Mouse (Mus musculus): ENCODE data around the gene Pdgfc. TPM values are rescaled to one million over a fixed set of nuclear protein-coding genes. Genes with fewer than 3 reads are reported as not detected.

Gene Pdgfc
- total RNA-seq (2021): 1 to 10 TPM; 5.0 to 5.6 TPM
- long read RNA-seq, partial matches to known transcripts: 0 of 3 reads
- long read RNA-seq, other reads (novel, unspliced or antisense): 0 of 3 reads

GRCm38 (mm10) chr3:81036151-81036553 is at the start of gene Pdgfc:
TSS of gene Pdgfc (plus strand) at chr3:81036416.
- DNase-seq (ENCODE audit: low spot score in 2 of 2): no peak

GRCm38 (mm10) chr3:81009245-81009644 is 27.0 kb upstream of the Pdgfc start:
- DNase-seq (ENCODE audit: low spot score in 2 of 2): no peak

- DNase-seq (ENCODE audit: low spot score in 2 of 2): no peak
These were observed 26.3 kb upstream of the Pdgfc start for GRCm38 (mm10) chr3:81009899-81010298.

- no peak for DNase-seq (ENCODE audit: low spot score in 2 of 2)
These were observed 18.7 kb upstream of the Pdgfc start for GRCm38 (mm10) chr3:81017385-81018051.

DNA sequence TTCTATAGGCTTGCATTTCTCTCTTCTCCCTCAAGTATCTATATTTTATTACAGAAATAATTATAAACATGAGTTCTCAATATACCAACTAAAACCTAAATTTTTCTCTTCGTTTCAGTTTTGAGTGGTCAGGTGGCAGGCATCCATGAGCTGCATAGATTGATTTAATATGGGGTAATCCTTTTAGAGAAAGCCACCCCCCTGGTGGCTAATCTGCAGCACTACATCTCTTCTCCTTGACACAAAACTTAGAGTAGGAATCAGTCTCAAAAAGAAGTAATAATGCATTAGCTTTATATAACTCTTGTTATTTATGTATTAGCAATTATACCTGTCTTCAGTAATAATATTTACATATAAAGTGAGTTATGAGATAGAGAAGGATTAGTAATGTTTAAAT is 16.2 kb upstream of the Pdgfc start:
- DNase-seq (ENCODE audit: low spot score in 2 of 2): no peak

GRCm38 (mm10) chr3:81021783-81022182 is 14.4 kb upstream of the Pdgfc start:
- no peak for DNase-seq (ENCODE audit: low spot score in 2 of 2)

DNA sequence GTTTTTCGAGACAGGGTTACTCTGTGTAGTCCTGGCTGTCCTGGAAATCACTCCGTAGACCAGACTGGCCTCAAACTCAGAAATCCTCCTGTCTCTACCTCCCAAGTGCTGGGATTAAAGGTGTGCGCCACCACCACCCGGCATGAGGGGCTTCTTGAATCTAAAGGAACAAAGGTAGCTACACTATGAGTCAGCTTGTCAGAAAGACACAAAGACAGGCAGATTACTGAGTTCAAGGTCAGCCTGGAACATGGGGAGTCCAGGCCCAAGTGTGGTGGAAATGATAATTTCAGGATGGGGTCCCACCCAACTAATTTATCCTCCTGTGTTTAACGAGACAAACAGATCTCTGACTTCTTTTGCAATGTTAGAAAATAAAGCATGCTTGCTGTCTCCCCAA is 13.9 kb upstream of the Pdgfc start:
- no peak for DNase-seq (ENCODE audit: low spot score in 2 of 2)

- DNase-seq (ENCODE audit: low spot score in 2 of 2): no peak
These were observed 13.4 kb upstream of the Pdgfc start for GRCm38 (mm10) chr3:81022845-81023244.

GRCm38 (mm10) chr3:81023568-81023967 is 12.6 kb upstream of the Pdgfc start:
- no peak for DNase-seq (ENCODE audit: low spot score in 2 of 2)

DNA sequence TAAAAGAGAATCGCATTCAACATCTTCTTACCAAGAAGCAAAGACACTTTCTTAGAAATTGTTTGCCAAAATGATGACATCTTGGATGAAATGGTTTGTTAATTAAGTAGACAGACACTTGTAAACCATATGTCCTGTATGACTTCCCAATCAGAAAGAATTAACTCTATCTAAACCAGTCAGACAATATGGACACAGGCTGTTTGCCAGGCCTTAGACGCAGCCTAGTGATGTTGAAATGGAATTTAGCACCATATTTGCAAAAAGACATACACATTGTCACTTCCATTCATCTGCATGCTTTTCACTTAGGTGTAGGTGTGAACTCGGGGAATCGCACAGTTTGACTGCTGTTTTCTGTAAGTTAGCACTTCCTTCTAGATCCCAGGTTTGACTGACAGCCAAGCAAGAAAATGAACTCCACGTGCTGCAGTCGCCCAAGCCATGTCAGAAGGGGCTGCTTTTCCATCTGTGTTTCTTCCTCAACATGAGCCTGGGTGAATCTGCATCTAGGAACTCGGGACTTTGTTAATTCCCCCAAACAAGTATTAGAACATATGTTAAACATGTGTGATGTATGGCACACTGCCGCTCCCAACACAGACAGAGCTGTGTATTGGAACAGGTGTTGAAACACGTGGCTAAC is 10.5 kb upstream of the Pdgfc start:
- DNase-seq (ENCODE audit: low spot score in 2 of 2): no peak

DNA sequence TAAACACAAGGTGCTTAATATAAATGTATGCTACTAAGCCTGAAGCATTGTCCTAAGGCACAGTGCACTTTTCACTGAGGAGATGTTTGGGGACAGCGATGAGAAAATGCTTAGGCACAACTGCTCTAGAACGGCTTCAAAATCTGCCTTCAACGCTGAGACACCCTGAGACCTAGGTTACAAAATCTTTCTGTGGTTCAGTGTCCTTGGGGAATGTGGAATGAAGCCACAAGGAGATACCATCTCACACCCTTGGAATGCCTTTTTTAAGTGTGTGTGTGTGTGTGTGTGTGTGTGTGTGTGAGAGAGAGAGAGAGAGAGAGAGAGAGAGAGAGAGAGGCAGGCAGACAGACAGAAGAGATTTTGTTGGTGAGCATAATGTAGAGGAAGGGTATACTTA is 7.9 kb upstream of the Pdgfc start:
- no peak for DNase-seq (ENCODE audit: low spot score in 2 of 2)

- DNase-seq (ENCODE audit: low spot score in 2 of 2): no peak
These were observed 6.9 kb upstream of the Pdgfc start for GRCm38 (mm10) chr3:81029321-81029720.

- no peak for DNase-seq (ENCODE audit: low spot score in 2 of 2)
These were observed 6.3 kb upstream of the Pdgfc start for GRCm38 (mm10) chr3:81029909-81030308.

GRCm38 (mm10) chr3:81030311-81030710 is 5.9 kb upstream of the Pdgfc start:
- DNase-seq (ENCODE audit: low spot score in 2 of 2): no peak

GRCm38 (mm10) chr3:81032014-81032413 is 4.2 kb upstream of the Pdgfc start:
- no peak for DNase-seq (ENCODE audit: low spot score in 2 of 2)

GRCm38 (mm10) chr3:81034336-81035102 is 1.7 kb upstream of the Pdgfc start:
- no peak for DNase-seq (ENCODE audit: low spot score in 2 of 2)

- DNase-seq (ENCODE audit: low spot score in 2 of 2): peak; percentile 19 to 56
These were observed 517 bp downstream of the Pdgfc start for GRCm38 (mm10) chr3:81036554-81037311.

DNA sequence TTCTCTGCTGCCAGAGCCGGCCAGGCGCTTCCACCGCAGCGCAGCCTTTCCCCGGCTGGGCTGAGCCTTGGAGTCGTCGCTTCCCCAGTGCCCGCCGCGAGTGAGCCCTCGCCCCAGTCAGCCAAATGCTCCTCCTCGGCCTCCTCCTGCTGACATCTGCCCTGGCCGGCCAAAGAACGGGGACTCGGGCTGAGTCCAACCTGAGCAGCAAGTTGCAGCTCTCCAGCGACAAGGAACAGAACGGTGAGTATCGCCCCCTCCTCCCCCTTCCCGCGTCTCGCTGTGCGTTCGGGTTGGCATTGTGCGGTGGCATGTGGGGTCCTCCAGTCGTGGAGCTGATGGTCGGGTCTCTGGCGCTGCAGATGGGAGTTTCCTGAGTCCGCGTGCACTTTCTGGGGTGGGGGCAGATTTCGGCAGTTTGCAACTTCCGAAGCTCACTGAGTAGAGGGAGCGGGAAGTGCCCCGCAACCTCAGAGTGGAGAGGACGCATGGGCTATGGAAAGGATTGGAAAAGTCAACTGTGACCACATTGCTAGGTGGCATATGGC is 1.2 kb downstream of the Pdgfc start:
- DNase-seq (ENCODE audit: low spot score in 2 of 2): peak in 1 of 2 experiments; percentile 48

DNA sequence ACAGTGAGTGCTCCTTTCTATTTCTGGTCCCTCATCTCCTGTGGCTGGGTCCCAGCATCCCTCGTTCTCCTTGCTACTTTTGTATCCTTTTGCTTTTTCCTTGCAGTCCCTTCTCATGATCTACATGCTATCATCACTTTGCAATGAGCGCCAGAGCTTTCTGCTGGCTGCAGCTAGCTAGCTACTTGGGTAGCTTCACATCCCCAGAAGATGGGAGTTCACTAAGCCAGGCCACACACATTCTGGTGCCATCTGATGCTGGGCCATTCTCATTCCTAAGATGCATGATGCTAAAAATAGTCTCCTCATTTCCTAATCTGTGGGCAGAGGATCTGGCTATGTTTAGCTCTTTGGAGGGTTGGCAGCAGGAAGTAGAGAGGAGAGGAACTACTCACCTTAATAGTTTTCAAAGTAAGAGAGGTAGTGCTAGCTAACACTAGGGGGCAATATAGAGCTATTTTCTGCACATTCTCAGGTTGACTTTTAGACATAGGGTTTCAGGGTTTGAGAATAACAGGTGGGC is 3.0 kb downstream of the Pdgfc start:
- DNase-seq (ENCODE audit: low spot score in 2 of 2): peak in 1 of 2 experiments; percentile 55

GRCm38 (mm10) chr3:81044653-81045343 is 8.6 kb downstream of the Pdgfc start:
- no peak for DNase-seq (ENCODE audit: low spot score in 2 of 2)
